Mouse (Mus musculus) thymus, postnatal 4 days (tissue): ENCODE measurements around the gene Phf21a.

Experiments used
- DNase-seq: peaks from one replicate; pipeline ENCODE4 v3.0.0; 2021

Phf21a gene

DNA sequence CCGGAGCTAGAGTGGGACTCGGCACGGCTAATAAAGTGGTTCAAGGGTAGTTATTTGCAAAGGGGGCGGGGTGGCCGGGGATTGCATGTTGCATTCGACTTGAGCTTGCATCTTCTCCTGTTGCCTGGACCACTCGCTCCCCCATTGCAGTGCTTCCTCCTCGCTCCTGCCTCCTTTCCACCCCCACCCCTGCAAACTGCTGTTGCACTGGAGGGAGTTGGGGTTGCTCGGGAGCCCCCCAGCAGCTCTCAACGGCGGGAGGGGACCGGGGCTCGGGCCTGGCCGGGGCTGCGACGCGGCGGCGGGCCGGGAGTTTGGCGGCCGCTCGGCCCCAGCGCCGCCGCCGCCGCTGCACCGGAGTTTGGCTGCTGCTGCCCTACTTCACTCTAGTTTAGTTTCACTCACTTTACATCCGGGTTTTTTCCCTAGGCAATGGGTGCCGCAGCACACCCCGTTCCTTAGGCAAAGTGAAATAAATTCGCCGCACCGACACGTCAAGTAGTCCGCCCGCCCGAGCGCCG lies 90.1 kb downstream of the Phf21a start:
- peak; percentile 85 for DNase-seq

- DNase-seq = peak; percentile 96
Observed at GRCm38 (mm10) chr2:92183613-92184076, 90.7 kb downstream of the Phf21a start.

DNA sequence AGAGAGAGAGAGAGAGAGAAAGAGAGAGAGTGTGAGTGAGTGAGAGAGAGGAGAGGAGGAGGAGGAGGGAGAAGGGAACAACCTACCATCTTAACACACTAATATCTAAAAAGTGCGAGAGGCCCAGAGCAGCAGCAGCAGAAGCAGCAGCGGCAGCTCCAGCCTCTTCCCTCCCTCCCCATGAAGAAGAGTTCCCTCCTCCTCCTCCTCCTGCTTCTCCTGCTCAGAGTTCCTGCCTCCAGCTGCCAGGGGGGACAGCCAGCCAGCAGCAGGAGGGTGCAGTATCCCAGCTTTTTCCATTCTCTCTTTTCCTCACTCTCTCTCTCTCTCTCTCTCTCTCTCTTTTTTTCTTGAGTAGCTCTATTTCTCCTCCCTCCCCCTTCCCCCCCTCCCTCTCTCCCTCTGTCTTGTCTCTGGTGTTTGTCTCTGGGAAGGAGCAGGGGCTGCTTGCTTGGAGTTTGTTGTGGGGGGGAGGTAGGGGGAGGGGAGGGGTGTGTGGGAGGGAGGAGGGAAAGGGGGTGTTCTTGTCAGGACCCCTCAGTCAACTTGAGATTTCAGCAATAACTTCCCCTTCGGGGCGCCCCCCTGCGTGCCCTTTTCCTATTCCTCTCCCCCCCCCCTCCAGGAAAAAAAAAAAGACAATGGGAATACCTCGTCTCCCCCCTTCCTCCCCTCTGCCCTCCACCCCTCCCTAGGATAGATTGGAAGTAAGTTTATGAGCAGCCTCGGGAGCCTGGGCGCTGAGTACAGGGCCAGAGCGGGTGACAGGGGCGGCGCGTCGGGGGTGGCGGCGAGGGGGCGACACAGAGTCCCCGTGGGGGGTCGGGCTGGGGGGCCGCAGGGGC lies 91.4 kb downstream of the Phf21a start:
- DNase-seq = peak; percentile 80

- DNase-seq = peak; percentile 66
Observed at GRCm38 (mm10) chr2:92185062-92185765, 92.3 kb downstream of the Phf21a start.

DNA sequence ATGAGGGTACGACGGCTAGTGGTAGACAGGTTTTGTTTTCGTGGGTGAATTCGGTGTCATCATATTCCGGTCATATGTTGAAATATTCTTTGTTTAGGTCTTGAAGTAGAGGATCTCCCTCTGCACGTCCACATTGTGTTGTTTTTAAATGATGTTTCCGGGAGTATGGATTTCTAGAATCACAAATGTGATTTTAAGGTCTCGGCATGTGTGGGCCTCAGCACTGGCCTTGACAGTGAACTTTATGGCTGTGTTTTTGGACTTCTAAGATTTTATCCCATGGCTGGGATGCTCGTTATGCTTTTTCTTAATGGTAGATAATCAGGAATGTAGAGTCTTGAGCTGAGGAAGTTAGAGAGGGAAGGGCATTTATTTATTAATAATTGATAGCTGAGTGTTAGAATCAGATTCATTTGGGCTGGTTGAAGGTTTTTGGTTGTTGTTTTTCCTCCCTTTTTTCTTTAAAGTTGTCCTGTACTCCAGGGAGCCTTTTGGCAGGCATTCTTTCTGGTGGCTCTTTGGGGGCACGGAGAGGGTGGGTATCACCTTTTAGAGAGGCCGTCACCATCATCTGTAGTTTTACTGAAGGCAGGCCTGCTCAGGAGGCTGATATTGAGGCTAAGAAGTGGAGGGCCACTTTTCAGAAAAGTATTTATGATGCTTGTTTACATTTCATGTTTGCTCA lies 93.0 kb downstream of the Phf21a start:
- DNase-seq = no peak

- DNase-seq = no peak
Observed at GRCm38 (mm10) chr2:92187061-92187460, 94.1 kb downstream of the Phf21a start.

GRCm38 (mm10) chr2:92188744-92189143 lies 95.8 kb downstream of the Phf21a start:
- DNase-seq = no peak

DNA sequence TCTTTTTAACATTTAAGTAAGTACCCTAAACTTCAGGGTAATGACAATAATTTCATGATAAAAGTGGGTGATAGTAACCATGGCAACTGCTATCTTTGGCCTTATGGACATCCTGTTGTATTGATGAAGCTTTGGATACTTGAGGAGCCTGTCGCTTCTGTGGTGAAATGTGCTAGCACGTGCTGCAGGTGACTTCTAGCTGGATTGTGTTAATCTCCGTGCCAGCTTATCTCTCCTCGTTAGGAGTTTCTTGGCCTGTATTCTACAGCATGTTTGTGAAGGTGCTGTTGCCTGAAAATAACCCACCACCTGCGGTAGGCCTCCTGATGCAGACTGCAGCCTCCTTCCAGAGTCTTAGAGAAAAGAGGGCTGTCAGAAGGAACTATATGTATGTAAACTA lies 98.0 kb downstream of the Phf21a start:
- no peak for DNase-seq

GRCm38 (mm10) chr2:92191826-92192581 lies 99.1 kb downstream of the Phf21a start:
- DNase-seq = peak; percentile 35

- no peak for DNase-seq
Observed at GRCm38 (mm10) chr2:92198126-92198525, 105.2 kb downstream of the Phf21a start.

- no peak for DNase-seq
Observed at GRCm38 (mm10) chr2:92198747-92199146, 105.8 kb downstream of the Phf21a start.

DNA sequence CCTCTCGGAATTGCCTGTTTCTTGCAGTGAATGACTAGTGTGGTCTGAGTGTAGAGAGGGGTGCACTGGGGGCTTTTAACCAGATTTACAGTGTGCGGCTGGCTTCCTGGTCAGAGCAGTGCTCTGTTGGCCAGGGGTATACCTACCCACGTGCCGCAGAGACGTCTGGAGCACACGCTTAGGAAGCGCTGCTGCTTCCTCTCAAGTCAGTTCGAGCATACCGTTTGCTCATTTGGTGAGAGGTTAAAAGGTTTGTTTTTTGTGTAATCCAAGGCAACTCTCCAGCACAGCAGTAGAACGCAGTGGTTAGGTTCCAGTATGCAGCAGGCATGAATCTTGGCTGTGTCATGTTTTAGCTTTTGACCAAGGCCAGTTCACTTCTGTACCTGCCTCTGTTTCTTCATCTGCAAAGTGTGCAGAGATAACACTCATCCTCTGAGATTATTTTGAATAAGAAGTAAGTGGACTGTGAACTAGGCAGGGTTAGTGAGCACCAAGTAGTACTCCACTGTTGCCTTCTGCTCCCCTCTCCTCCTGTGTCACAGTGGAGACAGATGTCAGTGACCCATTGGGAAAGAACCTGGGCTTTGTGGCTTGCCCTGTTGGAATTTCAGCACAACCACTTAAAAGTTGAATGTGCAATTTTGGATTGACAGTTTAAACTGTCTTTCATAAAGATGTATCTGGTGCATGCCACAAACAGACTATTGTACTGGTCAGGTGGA lies 106.8 kb downstream of the Phf21a start:
- DNase-seq = no peak

- DNase-seq = no peak
Observed at GRCm38 (mm10) chr2:92202319-92203040, 109.6 kb downstream of the Phf21a start.

DNA sequence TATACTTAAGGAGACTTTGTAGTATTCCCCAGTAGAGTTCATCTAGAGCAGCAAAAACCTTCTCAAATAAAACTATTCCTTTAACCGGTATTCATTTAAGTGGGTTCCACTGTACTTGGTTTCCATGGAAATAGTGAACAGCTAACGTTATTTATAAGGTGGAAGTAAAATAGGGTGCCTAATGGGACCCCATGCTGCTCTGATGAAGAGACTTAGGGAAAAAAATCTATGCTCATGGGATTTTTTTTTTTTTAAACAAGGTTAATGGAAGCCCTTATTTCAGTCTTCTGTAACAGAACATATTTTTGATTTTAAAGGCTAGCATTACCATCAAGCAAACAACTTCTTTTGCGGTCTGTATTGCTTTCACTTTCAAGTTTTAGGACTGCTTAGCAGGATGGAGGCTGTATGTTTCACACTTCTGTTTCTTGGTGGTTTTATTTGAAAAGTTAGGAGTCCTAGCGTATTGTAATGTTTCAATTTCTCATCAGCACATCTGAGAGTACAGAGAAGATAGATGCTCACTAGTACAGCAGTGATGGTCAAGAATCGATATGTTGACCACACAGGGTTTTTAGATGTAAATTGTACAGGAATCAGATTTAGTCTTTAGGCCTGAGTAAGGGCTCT lies 112.2 kb downstream of the Phf21a start:
- no peak for DNase-seq

GRCm38 (mm10) chr2:92210409-92210808 lies 117.5 kb downstream of the Phf21a start:
- DNase-seq = no peak

DNA sequence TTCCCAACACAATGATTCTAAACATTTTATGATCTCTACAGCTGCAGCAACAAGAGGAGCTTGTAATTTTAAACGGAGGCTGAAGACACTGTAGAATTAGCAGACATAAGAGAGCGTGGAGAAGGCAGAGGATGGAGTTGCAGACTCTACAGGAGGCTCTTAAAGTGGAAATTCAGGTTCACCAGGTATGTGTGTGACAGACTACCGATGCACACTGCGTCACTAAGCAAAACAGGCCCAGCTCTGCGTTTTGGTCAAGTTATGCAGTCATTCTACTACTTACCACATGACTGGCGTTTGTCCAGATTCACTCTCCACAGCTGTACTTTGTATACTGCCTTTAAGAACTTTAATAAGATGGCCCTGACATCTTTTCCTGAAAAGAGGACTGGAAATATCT lies 128.5 kb downstream of the Phf21a start:
- DNase-seq = no peak

- DNase-seq = no peak
Observed at GRCm38 (mm10) chr2:92225592-92225991, 132.7 kb downstream of the Phf21a start.

DNA sequence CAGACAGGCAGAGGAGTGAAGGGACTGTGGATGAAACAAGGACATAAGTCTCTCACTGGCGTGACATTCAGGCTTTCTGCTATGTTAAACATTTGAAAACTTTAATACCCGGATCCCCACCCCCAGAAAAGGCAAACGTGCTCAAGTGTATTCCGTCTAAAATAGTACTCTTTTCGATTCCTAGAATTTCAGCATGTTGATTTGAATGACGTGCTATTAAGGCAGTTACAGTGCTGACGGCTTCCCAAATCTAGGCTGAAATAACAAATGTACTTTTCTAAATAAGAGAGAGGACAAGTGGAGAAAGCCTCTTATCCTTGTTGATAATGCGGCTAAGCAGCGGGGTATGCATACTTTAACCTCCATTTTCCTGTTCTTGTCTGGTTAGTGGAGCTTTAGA lies 137.1 kb downstream of the Phf21a start:
- no peak for DNase-seq

DNA sequence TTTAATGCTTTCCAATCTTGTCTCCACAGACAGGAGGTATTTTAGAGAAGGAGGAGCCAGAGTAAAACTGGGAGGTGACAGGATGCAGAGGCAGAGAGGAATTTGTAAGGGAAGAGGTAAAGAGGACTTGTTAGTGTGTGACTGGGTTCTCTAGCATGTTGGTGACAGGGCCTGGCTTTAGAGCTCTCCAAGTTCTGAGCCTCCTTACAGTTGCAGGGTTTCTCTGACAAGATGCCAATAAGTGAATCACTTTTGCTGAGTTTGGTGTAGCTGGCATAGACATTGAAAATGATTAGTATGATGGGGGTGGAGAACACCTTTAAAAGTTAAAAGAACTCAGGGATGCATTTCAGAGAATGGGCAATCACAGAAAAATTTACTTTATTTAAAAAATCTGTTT lies 138.8 kb downstream of the Phf21a start:
- no peak for DNase-seq

DNA sequence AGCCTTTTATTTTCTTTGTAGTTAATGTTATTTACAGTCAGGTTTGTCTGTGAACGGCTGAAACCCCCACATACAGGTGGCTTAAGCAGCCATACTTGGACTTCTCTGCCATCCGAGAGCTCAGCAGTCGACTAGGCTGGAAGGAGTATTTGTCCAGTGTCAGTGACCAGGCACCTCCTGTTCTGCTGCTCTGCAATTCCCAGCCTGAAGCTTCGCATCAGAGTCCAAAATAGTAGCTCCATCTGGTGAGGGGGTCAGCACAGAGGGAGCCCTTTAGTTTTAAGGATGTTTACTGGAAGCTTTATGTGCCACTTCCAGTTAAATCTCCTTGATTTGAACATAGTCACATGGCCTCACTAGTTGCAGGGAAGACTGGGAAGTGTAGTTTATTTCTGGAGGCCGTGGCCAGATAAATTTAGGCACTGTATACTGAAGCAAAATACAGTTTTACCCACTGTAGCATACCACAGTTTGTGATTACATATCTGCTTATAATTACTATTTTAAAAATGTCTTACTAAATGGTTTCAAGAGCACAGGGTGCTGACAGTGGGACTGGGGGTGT lies 141.9 kb downstream of the Phf21a start:
- no peak for DNase-seq
